Mouse (Mus musculus): Measurements from ENCODE around the gene Olfr533. TPM values are rescaled to one million over a fixed set of nuclear protein-coding genes. Genes with fewer than 3 reads are reported as not detected.

Gene Olfr533
- polyA plus RNA-seq, 1 experiment from 2014 or later = not detected

Other genes with a start within 250 kb of the Olfr533 start
- gene Cd163l1, start 245.1 kb upstream of the Olfr533 start, polyA plus RNA-seq (2015; fragmentation: Nextera tagmentation; extraction: Ambion mirVana) = 0.11 TPM in 1 of 2 replicates, not detected in the other
- not detected in 2 replicates for gene 5830411N06Rik, start 216.1 kb upstream of the Olfr533 start, polyA plus RNA-seq (2015; fragmentation: Nextera tagmentation; extraction: Ambion mirVana)
- gene Olfr525, start 142.5 kb upstream of the Olfr533 start, polyA plus RNA-seq (2015; fragmentation: Nextera tagmentation; extraction: Ambion mirVana) = not detected in 2 replicates
- gene Olfr527, start 129.4 kb upstream of the Olfr533 start, polyA plus RNA-seq (2015; fragmentation: Nextera tagmentation; extraction: Ambion mirVana) = not detected in 2 replicates
- not detected in 2 replicates for gene Olfr60, start 101.7 kb upstream of the Olfr533 start, polyA plus RNA-seq (2015; fragmentation: Nextera tagmentation; extraction: Ambion mirVana)
- gene Olfr530, start 87.0 kb upstream of the Olfr533 start, polyA plus RNA-seq (2015; fragmentation: Nextera tagmentation; extraction: Ambion mirVana) = not detected in 2 replicates
- gene Olfr531, start 60.5 kb upstream of the Olfr533 start, polyA plus RNA-seq (2015; fragmentation: Nextera tagmentation; extraction: Ambion mirVana) = not detected in 2 replicates
- gene Olfr532, start 41.7 kb upstream of the Olfr533 start, polyA plus RNA-seq (2015; fragmentation: Nextera tagmentation; extraction: Ambion mirVana) = not detected in 2 replicates
- not detected in 2 replicates for gene Olfr535, start 20.8 kb downstream of the Olfr533 start, polyA plus RNA-seq (2015; fragmentation: Nextera tagmentation; extraction: Ambion mirVana)
- not detected in 2 replicates for gene Olfr536, start 44.0 kb downstream of the Olfr533 start, polyA plus RNA-seq (2015; fragmentation: Nextera tagmentation; extraction: Ambion mirVana)
- gene Olfr538, start 104.5 kb downstream of the Olfr533 start, polyA plus RNA-seq (2015; fragmentation: Nextera tagmentation; extraction: Ambion mirVana) = not detected in 2 replicates
- gene Olfr46, start 137.9 kb downstream of the Olfr533 start, polyA plus RNA-seq (2015; fragmentation: Nextera tagmentation; extraction: Ambion mirVana) = not detected in 2 replicates
- gene Olfr61, start 165.6 kb downstream of the Olfr533 start, polyA plus RNA-seq (2015; fragmentation: Nextera tagmentation; extraction: Ambion mirVana) = not detected in 2 replicates
- not detected in 2 replicates for gene Olfr53, start 183.1 kb downstream of the Olfr533 start, polyA plus RNA-seq (2015; fragmentation: Nextera tagmentation; extraction: Ambion mirVana)
- 0.03 TPM in 1 of 2 replicates, not detected in the other for gene Olfr539, start 196.6 kb downstream of the Olfr533 start, polyA plus RNA-seq (2015; fragmentation: Nextera tagmentation; extraction: Ambion mirVana)
- gene Olfr45, start 218.6 kb downstream of the Olfr533 start, polyA plus RNA-seq (2015; fragmentation: Nextera tagmentation; extraction: Ambion mirVana) = not detected in 2 replicates
- not detected in 2 replicates for gene Olfr541, start 233.9 kb downstream of the Olfr533 start, polyA plus RNA-seq (2015; fragmentation: Nextera tagmentation; extraction: Ambion mirVana)